Mouse (Mus musculus) myocyte (in vitro differentiated cells): Measurements from ENCODE around the gene Ssc4d. TPM values are rescaled to one million over a fixed set of nuclear protein-coding genes. Genes with fewer than 3 reads are reported as not detected.

ENCODE experiments used
- H3K27me3 ChIP-seq: one replicate; pipeline ENCODE4 v1.6.1; 2011; ENCODE audit not compliant: control insufficient read depth, insufficient read depth, insufficient read length
- H3K36me3 ChIP-seq: one replicate; pipeline ENCODE4 v1.6.1; 2011; ENCODE audit not compliant: control insufficient read depth, insufficient read depth
- H3K4me2 ChIP-seq: one replicate; pipeline ENCODE4 v1.6.1; 2011; ENCODE audit warnings: low read depth, control low read depth
- H3K4me3 ChIP-seq: one replicate; pipeline ENCODE4 v1.5.1; 2011; ENCODE audit warnings: mild to moderate bottlenecking, control low read depth, moderate library complexity
- H3K79me2 ChIP-seq: one replicate; pipeline ENCODE4 v1.6.1; 2011; ENCODE audit not compliant: control insufficient read depth, insufficient read depth
- H3ac ChIP-seq: one replicate; pipeline ENCODE4 v1.6.1; 2011; ENCODE audit not compliant: control insufficient read depth, insufficient read length
- CEBPB ChIP-seq: IDR thresholded peaks from 2 replicates; pipeline ENCODE4 v1.6.1; 2011; ENCODE audit warnings: mild to moderate bottlenecking, moderate library complexity; ENCODE audit not compliant: poor library complexity, insufficient read depth, severe bottlenecking
- E2F4 ChIP-seq: IDR thresholded peaks from one replicate; pipeline ENCODE4 v1.6.1; 2011; ENCODE audit warnings: mild to moderate bottlenecking, control low read depth, moderate library complexity; ENCODE audit not compliant: insufficient read depth
- MAX ChIP-seq: IDR thresholded peaks from one replicate; pipeline ENCODE4 v1.6.1; 2011; ENCODE audit warnings: low read depth, mild to moderate bottlenecking, control low read depth
- MYOD1 ChIP-seq, 3 experiments: IDR thresholded peaks; one replicate each; pipeline ENCODE4 v1.6.1; 2011; ENCODE audit warnings: control low read depth in 2 of 3, low read depth in 2 of 3, mild to moderate bottlenecking in 2 of 3, moderate library complexity in 1 of 3; ENCODE audit not compliant: insufficient read length in 2 of 3, control insufficient read depth in 1 of 3
- MYOG ChIP-seq, 3 experiments: IDR thresholded peaks; one replicate each; pipeline ENCODE4 v1.6.1; 2011; ENCODE audit warnings: control low read depth in 2 of 3, low read depth in 2 of 3, mild to moderate bottlenecking in 2 of 3; ENCODE audit not compliant: insufficient read length in 2 of 3, control insufficient read depth in 1 of 3, insufficient read depth in 1 of 3
- POLR2A ChIP-seq: IDR thresholded peaks from one replicate; pipeline ENCODE4 v1.6.1; 2011; ENCODE audit warnings: low read depth, mild to moderate bottlenecking, control low read depth, moderate library complexity; ENCODE audit not compliant: insufficient read length
- POLR2AphosphoS2 ChIP-seq: IDR thresholded peaks from one replicate; pipeline ENCODE4 v1.6.1; 2011; ENCODE audit warnings: low read depth, control low read depth; ENCODE audit not compliant: insufficient read length
- REST ChIP-seq: IDR thresholded peaks from one replicate; pipeline ENCODE4 v1.6.1; 2011; ENCODE audit warnings: mild to moderate bottlenecking, control low read depth, moderate library complexity; ENCODE audit not compliant: insufficient read depth, insufficient read length
- SRF ChIP-seq: IDR thresholded peaks from one replicate; pipeline ENCODE4 v1.6.1; 2011; ENCODE audit warnings: low read depth; ENCODE audit not compliant: control insufficient read depth, insufficient read length
- TCF12 ChIP-seq: IDR thresholded peaks from one replicate; pipeline ENCODE4 v1.6.1; 2011; ENCODE audit warnings: mild to moderate bottlenecking, control low read depth; ENCODE audit not compliant: poor library complexity, insufficient read depth, severe bottlenecking
- TCF3 ChIP-seq: IDR thresholded peaks from one replicate; pipeline ENCODE4 v1.6.1; 2011; ENCODE audit warnings: low read depth, control low read depth; ENCODE audit not compliant: insufficient read length
- USF1 ChIP-seq: IDR thresholded peaks from one replicate; pipeline ENCODE4 v1.6.1; 2011; ENCODE audit warnings: low read depth, mild to moderate bottlenecking, control low read depth, moderate library complexity
- polyA plus RNA-seq: library from polyadenylated mRNA; unstranded; fragments of >200 nt; fragmentation: generic; extraction: Trizol; gene quantifications from one replicate; pipeline ENCODE4 v1.2.1, GENCODE M21; 2012; ENCODE audit warnings: missing spikeins

The Ssc4d gene
- polyA plus RNA-seq, 1 experiment = 2.4 TPM

DNA sequence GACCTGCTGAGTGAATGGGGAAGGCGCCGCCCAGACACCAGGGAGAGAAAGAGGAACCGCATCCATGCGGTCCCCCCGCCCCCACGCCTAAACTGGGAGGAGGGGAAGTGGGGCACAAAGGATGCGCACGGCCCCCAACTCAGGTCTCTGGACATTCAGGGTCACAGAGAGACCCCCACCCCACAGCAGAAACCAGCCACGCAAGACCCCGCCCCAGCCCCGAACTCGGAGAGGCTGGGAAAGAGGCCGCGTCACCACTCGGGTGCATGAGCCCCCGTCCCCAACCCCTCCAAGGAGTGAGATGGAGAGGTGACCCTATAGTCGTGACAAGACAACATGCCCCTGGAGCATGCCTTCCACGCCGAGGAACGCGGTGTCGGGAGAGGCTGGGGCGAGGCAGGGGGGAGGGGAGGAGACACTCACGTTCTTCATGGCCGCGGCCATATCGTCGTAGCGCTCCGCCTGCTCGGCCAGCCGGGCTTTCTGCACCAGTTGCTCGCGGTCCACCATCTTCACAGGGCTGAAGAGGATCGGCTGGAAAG is 40.4 kb downstream of the Ssc4d start:
- Histone ChIP-seq H3K79me2 (peaks cover 51% of the 10 kb centered on the region), H3ac (peak overlapping the region; percentile 53), H3K4me2 (peak overlapping the region; percentile 94), H3K36me3 (peaks cover 35% of the 10 kb centered on the region), H3K27me3 (no peaks in the 10 kb centered on the region), H3K4me3 (peak overlapping the region; percentile 94)
- TF ChIP-seq E2F4 (no peak), MYOG (IDR thresholded peaks at IDR 0.05; ENCODE audit: control insufficient read depth in 1 of 3, insufficient read depth in 1 of 3, insufficient read length in 2 of 3, low read depth in 2 of 3) (no peak), TCF3 (no peak), REST (no peak), MYOD1 (IDR thresholded peaks at IDR 0.05; ENCODE audit: control insufficient read depth in 1 of 3, insufficient read length in 2 of 3, low read depth in 2 of 3) (no peak), TCF12 (no peak), CEBPB (no peak), SRF (no peak), POLR2AphosphoS2 (no peak), POLR2A (no peak)

DNA sequence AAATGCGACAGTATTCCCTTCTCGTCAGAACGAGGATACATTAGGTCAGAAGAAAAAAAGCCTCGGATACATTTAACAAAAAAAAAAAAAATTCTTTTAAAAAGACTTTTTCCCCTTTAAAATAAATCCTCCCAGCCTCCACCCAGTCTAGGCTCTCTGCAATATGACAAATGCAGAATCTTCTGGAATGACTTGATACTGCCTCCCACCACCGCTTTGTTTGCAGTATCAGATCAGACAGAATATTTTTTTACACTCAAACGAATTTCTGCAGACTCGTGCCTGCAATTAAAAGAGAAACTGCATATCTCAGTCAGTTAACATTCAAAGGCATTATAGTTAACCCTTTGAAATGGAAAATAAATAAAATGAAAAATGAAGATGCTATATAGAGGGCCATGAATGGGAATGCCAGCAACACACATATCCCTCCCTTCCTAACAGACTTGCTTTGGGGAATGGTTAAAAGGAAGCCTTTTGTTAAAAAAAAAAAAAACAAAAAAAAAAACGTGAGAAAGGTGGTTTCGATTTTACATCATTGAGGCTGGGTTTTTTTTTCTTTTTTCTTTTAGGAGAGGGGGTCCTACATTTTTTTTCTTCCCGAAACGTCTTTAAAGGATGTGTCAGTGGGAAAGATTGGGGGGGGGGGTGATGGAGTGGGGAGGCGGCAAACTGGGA is 41.0 kb downstream of the Ssc4d start:
- TF ChIP-seq E2F4 (no peak), MYOD1 (IDR thresholded peaks at IDR 0.05; ENCODE audit: control insufficient read depth in 1 of 3, insufficient read length in 2 of 3, low read depth in 2 of 3) (no peak), TCF3 (no peak), CEBPB (no peak), POLR2AphosphoS2 (no peak), TCF12 (no peak)
- peak overlapping the region; percentile 94 for H3K4me2 ChIP-seq
- H3K4me3 ChIP-seq = peak overlapping the region; percentile 94
- no peaks in the 10 kb centered on the region for H3K27me3 ChIP-seq
- peak overlapping the region; percentile 53 for H3ac ChIP-seq
- H3K36me3 ChIP-seq = peaks cover 41% of the 10 kb centered on the region
- peaks cover 58% of the 10 kb centered on the region for H3K79me2 ChIP-seq

DNA sequence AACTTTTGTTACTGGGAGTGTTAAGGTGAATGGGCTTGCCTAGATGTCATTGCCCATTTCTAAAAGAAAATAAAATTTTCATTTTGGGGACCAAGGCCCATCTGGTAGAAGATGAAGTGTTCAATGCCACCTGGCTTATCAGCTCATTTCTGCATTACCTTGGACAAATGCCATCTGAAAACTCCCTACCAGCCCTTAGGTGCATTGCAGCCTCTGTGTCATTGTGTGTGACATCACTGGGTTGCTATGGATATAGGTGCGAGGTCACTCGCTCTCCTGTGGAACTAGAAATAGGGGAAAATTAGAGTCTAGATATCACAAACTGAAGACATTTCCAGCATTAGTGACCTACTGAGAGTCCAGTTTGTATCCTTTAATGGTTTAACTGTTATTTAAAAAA is 42.0 kb downstream of the Ssc4d start:
- Histone ChIP-seq H3K36me3 (peaks cover 48% of the 10 kb centered on the region), H3K27me3 (no peaks in the 10 kb centered on the region), H3K4me3 (peak overlapping the region; percentile 94), H3K4me2 (peak overlapping the region; percentile 94), H3ac (no peak overlapping the region), H3K79me2 (peaks cover 68% of the 10 kb centered on the region)
- no peak for TF ChIP-seq POLR2AphosphoS2
- no peak for TF ChIP-seq TCF12
- TF ChIP-seq USF1 = no peak
- no peak for TF ChIP-seq E2F4
- TF ChIP-seq REST = no peak
- no peak for TF ChIP-seq SRF
- TF ChIP-seq MYOG (IDR thresholded peaks at IDR 0.05; ENCODE audit: control insufficient read depth in 1 of 3, insufficient read depth in 1 of 3, insufficient read length in 2 of 3, low read depth in 2 of 3) = no peak
- no peak for TF ChIP-seq MYOD1 (IDR thresholded peaks at IDR 0.05; ENCODE audit: control insufficient read depth in 1 of 3, insufficient read length in 2 of 3, low read depth in 2 of 3)

DNA sequence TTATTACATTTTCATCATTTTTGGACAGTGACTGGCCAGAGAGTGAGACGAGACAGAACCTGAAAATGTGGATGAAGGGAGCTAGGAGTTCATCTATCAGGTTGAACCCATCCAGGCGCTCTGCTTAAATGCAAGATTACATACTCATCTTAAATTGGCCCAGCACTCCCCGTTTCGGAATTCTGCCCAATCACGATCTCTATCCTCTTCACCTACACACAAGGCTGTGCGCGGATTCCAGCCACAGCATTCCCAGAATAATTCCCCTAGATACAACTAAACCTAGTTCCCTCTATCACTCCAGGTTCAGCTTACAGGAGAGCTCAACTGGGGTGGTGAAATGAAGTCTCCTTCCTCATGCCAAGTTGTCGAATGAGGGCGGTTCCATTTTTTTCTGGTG is 42.8 kb downstream of the Ssc4d start:
- Histone ChIP-seq H3K36me3 (peaks cover 56% of the 10 kb centered on the region), H3K79me2 (peaks cover 76% of the 10 kb centered on the region), H3ac (no peak overlapping the region), H3K4me3 (peak overlapping the region; percentile 94), H3K4me2 (peak overlapping the region; percentile 94), H3K27me3 (no peaks in the 10 kb centered on the region)
- TF ChIP-seq MYOD1 (IDR thresholded peaks at IDR 0.05; ENCODE audit: control insufficient read depth in 1 of 3, insufficient read length in 2 of 3, low read depth in 2 of 3) = no peak
- TF ChIP-seq POLR2AphosphoS2 = no peak
- no peak for TF ChIP-seq MAX
- no peak for TF ChIP-seq CEBPB
- TF ChIP-seq E2F4 = no peak
- no peak for TF ChIP-seq REST
- no peak for TF ChIP-seq SRF
- TF ChIP-seq TCF12 = no peak
- TF ChIP-seq POLR2A = no peak
- no peak for TF ChIP-seq MYOG (IDR thresholded peaks at IDR 0.05; ENCODE audit: control insufficient read depth in 1 of 3, insufficient read depth in 1 of 3, insufficient read length in 2 of 3, low read depth in 2 of 3)
- no peak for TF ChIP-seq USF1
- no peak for TF ChIP-seq TCF3
